Mouse (Mus musculus) erythroid progenitor cell, adult 5-6 weeks (primary cell): ENCODE results near the gene Hpcal1. TPM values are rescaled to one million over a fixed set of nuclear protein-coding genes. Genes with fewer than 3 reads are reported as not detected.

Source experiments
- ATAC-seq: replicated peaks from 2 replicates; pipeline ENCODE4 v1.8.0; 2016; ENCODE audit warnings: moderate number of reproducible peaks, mild to moderate bottlenecking, moderate TSS enrichment, inconsistent platforms; ENCODE audit not compliant: poor library complexity, low FRiP score, severe bottlenecking
- total RNA-seq, 2 experiments: library from RNA; stranded (forward) in 1 of 2; stranded (reverse) in 1 of 2; fragments of 150-400 nt in 1 of 2; fragments of 186-747, 209-891 nt in 1 of 2; gene quantifications; 2 replicates each; pipeline versions ENCODE4 v1.2.3 to v1.2.4; 2015 to 2017; ENCODE audit warnings: low replicate concordance in 2 of 2

Gene Hpcal1
- total RNA-seq, 2 experiments from 2014 or later: 3.6 to 27.2 TPM

- ATAC-seq: no peak
Measured at GRCm38 (mm10) chr12:17682161-17682560, 8.5 kb upstream of the Hpcal1 start.

- ATAC-seq: no peak
Measured at GRCm38 (mm10) chr12:17684315-17684714, 6.3 kb upstream of the Hpcal1 start.

GRCm38 (mm10) chr12:17686116-17686515 is 4.5 kb upstream of the Hpcal1 start:
- no peak for ATAC-seq

- ATAC-seq: no peak
Measured at GRCm38 (mm10) chr12:17688913-17689312, 1.7 kb upstream of the Hpcal1 start.

- ATAC-seq: peak; percentile 45; the same call in 1 of the 2 replicates
Measured at GRCm38 (mm10) chr12:17689931-17690563, 609 bp upstream of the Hpcal1 start.

GRCm38 (mm10) chr12:17691320-17691876 is 742 bp downstream of the Hpcal1 start:
- ATAC-seq: no peak

GRCm38 (mm10) chr12:17691891-17692321 is 1.2 kb downstream of the Hpcal1 start:
- ATAC-seq: no peak

- ATAC-seq: no peak
Measured at GRCm38 (mm10) chr12:17692356-17692755, 1.7 kb downstream of the Hpcal1 start.

- ATAC-seq: no peak
Measured at GRCm38 (mm10) chr12:17692953-17693352, 2.3 kb downstream of the Hpcal1 start.

GRCm38 (mm10) chr12:17694589-17695115 is 4.0 kb downstream of the Hpcal1 start:
- ATAC-seq: no peak

GRCm38 (mm10) chr12:17696395-17696794 is 5.7 kb downstream of the Hpcal1 start:
- ATAC-seq: no peak

- ATAC-seq: no peak
Measured at GRCm38 (mm10) chr12:17698934-17699333, 8.3 kb downstream of the Hpcal1 start.

- no peak for ATAC-seq
Measured at GRCm38 (mm10) chr12:17699480-17699879, 8.8 kb downstream of the Hpcal1 start.

GRCm38 (mm10) chr12:17701131-17701720 is 10.6 kb downstream of the Hpcal1 start:
- no peak for ATAC-seq

- no peak for ATAC-seq
Measured at GRCm38 (mm10) chr12:17701795-17702194, 11.1 kb downstream of the Hpcal1 start.

- ATAC-seq: no peak
Measured at GRCm38 (mm10) chr12:17702257-17702943, 11.7 kb downstream of the Hpcal1 start.

- ATAC-seq: no peak
Measured at GRCm38 (mm10) chr12:17702944-17703335, 12.3 kb downstream of the Hpcal1 start.

GRCm38 (mm10) chr12:17703866-17704265 is 13.2 kb downstream of the Hpcal1 start:
- no peak for ATAC-seq

- ATAC-seq: no peak
Measured at GRCm38 (mm10) chr12:17707472-17707871, 16.8 kb downstream of the Hpcal1 start.

GRCm38 (mm10) chr12:17709451-17709850 is 18.8 kb downstream of the Hpcal1 start:
- ATAC-seq: no peak
